Mouse (Mus musculus): ENCODE data around the gene Cwc22. TPM values are rescaled to one million over a fixed set of nuclear protein-coding genes. Genes with fewer than 3 reads are reported as not detected.

Cwc22 gene
- total RNA-seq (2021): 10 to 100 TPM; 16.3 to 17.4 TPM

DNA sequence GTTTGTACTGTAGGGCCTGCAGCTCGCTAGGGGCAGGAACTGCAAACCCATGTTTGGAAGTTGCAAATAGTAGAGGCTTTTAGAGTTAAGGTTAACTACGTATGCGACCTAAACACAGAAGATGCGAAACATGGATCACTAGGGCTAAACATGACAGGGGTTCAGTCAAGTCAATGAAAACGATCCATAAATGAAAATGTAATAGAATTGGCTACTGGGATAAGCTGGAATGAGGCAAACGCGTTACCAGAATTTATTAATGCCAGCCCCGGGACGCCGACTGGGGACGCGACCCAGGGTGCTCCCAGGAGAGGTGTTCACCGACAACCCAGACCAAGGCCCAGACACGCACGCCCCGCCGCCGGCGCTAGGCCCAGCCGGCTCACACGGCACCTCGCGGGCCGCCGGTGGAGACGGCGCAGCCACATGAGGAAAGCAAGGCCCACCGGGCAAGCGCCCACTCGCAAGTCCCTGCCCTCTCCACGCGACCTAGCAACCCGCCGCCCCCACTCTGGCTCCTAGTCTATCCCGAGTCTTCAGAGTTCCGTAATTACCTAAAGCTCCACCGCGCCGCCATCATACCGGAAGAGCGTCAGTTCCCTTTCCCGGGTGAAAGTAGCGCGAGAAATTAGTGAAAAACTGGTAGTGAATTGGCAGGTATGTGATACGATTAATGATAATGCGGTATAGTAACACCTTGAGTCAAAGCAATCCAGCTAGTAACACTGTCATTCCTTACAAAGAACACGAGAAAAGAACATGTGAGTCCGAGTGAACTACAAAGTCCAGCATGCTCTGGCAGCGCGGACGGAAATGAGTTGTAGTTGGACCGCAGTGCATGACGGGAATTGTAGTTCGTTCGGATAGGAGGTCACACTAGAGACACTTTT, at the start of gene Cwc22:
TSS of gene Cwc22 (minus strand) at position 780 of the 890 bp plus-strand sequence.
- DNase-seq: peak; percentile 87 to 93
- intact Hi-C loops (cut with DNase I): no loop called here

- DNase-seq: no peak
- intact Hi-C loops (cut with DNase I): no loop called here
These were observed 47.7 kb upstream of the Cwc22 start for GRCm38 (mm10) chr2:77993727-77994401.

DNA sequence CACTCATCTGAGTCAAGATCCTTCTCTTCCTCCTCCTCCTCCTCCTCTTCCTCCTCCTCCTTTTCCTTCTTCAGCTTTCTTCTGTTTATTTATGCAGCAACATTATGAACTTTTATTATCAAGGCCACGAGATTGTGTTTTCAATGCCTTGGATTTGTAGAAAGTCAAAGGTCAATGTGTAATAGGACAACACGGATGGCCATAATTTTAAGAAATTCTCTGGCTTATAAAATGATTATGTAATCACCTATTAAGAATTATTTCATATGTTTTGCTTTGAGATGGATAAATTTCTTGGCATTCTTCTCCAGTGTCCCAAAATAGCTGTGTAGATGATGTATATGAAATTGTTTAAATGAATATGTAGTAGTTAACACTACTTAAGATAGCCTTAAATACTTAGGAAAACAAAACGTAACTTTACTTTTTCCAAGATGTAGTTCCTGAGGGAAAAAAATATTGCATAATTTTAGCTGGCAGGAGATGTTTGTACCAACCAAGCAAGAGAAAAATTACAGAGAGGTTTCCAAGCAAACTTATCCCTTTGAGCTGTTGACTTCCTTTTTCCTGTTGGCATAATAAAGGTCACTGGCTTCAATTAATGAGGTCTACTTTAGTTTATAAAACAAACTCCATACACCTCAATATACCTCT, 46.9 kb upstream of the Cwc22 start:
- intact Hi-C loops (cut with DNase I): no loop called here
- DNase-seq: no peak

DNA sequence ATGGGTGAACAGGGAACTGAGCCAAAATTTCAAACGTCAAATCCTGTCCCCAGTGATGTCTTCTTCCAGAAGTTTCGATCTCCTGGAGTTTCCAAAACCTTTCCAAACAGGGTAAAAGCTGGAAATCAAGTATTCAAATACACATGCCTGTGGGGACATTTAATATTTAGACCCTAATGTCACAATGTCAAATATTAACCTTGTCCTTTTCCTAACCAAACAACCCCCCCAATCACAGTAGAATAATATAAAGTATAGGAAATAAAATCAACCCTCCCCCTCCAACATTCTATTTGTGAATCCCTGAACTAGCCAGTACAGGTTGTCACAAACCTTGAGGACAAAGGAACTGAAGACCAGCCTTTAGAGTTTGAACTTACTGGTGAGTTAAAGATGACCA, 44.6 kb upstream of the Cwc22 start:
- intact Hi-C loops (cut with DNase I): no loop called here
- no peak for DNase-seq

DNA sequence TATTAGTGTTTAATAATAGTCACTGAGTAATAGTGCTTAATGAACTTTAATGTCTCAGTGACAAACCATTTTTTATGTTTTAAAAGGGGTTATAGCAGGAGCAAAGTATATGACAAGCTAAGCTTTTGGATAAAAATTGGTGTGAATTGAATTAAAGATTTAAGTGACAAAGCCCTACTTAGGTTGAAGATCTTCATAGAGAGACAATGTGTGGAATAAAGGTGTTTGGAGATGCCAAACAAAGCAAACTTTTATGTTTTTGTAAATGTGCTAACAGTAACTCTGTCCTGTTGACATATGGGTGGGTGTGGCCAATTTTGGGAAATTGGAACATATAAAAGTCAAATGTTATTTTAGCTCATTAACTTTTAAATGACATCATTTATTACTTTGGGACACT, 43.9 kb upstream of the Cwc22 start:
- DNase-seq: no peak
- intact Hi-C loops (cut with DNase I): no loop called here

GRCm38 (mm10) chr2:77989390-77989789, 43.2 kb upstream of the Cwc22 start:
- intact Hi-C loops (cut with DNase I): no loop called here
- DNase-seq: no peak

DNA sequence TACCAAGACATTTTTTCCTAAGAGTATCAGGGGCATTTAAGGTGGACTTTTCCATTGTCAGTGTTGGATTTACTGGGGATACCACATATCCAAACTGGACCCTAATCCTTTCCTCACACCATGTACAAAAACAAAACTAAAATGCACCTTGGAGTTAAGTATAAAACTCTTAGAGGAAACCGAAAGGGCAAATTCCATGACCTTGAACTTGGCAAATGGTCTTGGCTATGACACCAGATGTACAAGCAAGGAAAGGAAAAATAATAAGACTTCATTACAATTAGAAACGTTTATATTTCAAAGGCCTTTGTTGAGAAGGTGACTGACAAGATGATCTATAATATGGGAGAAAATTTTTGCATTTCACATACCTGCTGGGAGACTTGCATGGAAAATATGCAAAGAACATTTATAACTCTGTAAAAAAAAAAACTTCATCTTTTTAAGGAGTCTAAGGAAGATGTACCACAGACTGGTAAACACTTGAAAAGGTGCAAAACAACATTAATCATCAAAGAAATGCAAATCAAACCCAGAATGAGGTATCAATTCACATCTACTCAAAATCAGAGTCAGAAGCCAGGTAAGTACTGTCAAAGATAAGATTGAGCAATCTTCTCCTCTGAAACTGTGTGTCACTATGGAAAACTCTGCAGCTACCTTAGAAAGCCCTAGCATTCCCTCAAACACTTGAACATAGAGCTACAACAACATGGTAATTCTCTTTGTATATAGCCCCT, 40.0 kb upstream of the Cwc22 start:
- intact Hi-C loops (cut with DNase I): no loop called here
- DNase-seq: no peak

DNA sequence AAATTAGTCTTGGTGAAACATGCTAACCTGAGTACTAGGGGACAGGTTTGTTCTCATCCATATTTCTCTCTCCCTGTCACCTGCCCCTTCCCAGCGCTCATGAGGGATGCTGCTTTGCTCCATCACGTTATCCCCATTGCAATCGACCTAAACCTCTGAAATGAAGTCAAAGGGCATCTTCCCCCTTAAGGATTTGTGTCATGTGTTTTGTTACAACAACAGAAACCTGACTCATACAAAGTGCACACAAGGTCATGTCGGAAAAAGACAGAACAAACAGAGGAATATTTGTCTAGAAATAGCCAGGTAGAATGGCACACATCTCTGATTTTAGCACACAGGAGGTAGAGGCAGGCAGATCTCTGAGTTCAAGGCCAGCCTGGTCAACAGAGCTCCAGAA, 38.0 kb upstream of the Cwc22 start:
- intact Hi-C loops (cut with DNase I): no loop called here
- DNase-seq: no peak

DNA sequence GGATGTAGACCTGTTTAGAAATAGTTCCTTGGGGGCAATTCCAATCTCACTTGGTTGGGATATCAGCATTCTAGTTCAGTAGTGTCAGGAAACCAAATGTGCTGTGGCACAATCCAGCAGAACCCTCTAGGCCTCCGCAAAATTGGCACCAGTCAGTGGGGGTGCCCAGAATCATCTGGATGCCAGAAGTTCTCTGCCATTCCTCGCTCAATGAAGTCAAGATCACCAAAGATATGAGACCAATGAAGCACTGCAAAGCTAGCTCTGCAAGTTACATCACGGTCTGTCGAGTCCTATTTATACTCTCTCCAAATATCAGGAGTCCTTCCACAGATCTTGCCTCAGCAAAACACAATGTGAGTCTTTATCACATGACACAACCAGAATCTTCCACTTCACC, 35.7 kb upstream of the Cwc22 start:
- no peak for DNase-seq
- intact Hi-C loops (cut with DNase I): no loop called here

GRCm38 (mm10) chr2:77980696-77981095, 34.5 kb upstream of the Cwc22 start:
- DNase-seq: no peak
- intact Hi-C loops (cut with DNase I): no loop called here

DNA sequence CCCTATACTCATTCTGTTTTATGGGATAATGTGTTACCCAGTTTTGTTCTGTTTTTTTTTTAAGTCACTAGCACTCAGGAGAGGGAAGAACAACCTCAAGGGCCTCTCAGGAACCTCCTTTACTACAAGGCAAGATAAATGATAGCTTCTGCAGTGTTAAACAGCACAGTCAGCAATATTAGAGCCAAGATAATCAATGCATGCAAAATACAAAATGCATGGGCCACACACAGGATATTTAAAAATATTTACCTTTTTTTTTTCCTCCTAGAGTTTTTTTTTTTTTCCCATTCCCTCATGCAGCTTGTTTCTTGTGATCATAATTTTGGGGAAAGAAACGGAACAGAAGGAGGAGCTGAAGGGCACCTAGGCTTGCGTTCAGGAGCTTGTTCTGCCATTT, 33.3 kb upstream of the Cwc22 start:
- intact Hi-C loops (cut with DNase I): no loop called here
- DNase-seq: no peak

DNA sequence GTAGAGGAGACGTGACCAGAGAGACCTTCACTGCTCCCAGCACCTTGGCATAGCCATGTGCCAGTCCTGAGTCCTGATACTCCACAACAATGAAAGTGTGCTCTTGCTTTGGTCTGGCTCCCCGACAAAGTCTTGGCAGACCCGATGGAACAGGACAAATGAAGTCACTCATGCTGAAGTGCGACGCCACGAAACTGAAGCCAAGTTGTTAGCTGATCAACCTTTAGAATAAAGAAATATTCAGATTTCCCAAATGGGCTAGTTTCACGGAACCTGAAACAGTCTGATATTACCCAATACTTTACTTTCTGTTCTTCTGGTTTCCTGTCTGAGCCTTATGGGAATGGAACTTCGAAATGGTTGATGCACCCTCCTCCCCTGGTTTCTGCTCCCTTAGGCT, 32.9 kb upstream of the Cwc22 start:
- intact Hi-C loops (cut with DNase I): no loop called here
- DNase-seq: no peak

GRCm38 (mm10) chr2:77978256-77978655, 32.1 kb upstream of the Cwc22 start:
- intact Hi-C loops (cut with DNase I): no loop called here
- DNase-seq: no peak

DNA sequence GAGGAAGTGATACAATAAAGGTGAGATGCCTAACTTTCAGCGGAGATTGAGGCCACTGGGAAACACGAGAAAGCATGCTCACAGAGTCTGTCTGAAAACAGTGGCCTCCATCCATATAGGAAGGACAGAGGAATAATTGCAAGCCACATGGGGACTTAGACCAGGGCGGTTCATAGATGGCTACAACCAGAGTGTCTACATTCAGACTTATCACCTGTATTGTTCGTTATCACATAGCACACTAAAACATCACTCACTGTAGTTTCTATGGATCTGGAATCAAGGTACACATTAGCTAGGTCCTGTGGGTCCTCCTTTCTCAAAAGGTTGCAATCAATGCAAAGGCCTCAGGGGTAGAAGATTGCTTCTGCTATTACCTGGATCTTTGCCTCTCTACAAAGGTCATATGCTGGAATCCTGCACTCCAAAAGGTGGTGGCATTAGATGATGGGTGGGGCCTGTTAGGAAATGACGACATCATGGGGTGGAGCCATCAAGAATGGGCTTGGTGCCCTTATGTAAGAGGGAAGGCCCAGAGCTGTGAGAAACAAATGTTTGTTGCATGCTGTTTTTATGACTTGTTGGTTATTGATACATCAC, 30.2 kb upstream of the Cwc22 start:
- intact Hi-C loops (cut with DNase I): no loop called here
- DNase-seq: no peak

GRCm38 (mm10) chr2:77975606-77976005, 29.4 kb upstream of the Cwc22 start:
- DNase-seq: no peak
- intact Hi-C loops (cut with DNase I): no loop called here

DNA sequence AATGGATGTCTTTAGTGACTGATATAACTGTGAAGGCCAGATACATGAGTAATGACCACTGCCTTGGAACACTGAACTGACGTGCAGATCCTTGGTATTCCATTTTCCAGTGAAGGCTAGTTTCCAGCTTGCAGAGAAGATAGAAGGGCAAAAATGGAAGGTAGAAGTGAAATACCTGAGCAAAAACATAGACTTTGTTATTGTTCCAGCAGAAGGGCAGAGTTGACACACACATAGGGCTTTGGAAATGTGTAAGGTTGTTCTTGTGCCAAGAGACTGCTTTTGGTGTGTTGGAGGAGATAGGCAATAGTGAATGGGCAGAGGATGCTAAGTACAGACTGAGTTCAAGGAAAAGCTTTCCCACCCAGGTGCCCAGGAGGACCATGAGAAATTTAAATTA, 28.8 kb upstream of the Cwc22 start:
- no peak for DNase-seq
- intact Hi-C loops (cut with DNase I): no loop called here

- no peak for DNase-seq
- intact Hi-C loops (cut with DNase I): no loop called here
These were observed 28.2 kb upstream of the Cwc22 start for GRCm38 (mm10) chr2:77974366-77974765.

DNA sequence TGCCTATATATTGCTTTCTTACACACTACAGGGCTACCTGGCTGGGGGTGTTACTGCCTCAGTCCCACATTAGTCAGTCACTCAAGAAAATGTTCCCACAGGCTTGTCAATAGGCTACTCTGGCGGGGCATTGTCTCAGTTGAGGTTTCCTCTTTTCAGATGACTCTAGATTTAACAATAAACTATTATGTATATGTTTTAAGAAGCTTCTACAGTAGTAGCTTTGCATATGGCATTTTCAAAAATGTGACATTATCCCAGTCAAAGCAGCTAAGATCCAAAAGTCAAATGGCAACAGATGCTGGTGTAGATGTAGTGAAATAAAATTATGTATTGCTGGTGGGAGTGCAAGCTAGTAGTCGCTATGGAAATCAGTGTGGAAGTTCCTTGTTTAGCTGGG, 27.1 kb upstream of the Cwc22 start:
- no peak for DNase-seq
- intact Hi-C loops (cut with DNase I): no loop called here

- no peak for DNase-seq
- intact Hi-C loops (cut with DNase I): no loop called here
These were observed 26.4 kb upstream of the Cwc22 start for GRCm38 (mm10) chr2:77972541-77972940.

GRCm38 (mm10) chr2:77971871-77972270, 25.7 kb upstream of the Cwc22 start:
- intact Hi-C loops (cut with DNase I): loop anchor here (1.0 kb wide), 1 partner anchor 9 kb away; no protein-coding TSS in a partner anchor
- DNase-seq: no peak

Data from heart, postnatal 36 days (tissue).